ENCODE assay signal across 8 mouse cellular contexts in genomic region chr10:81648803-81649775, GRCm38 (mm10). TPM values are rescaled to one million over a fixed set of nuclear protein-coding genes. Genes with fewer than 3 reads are reported as not detected.
DNase-seq lines count a peak whose midpoint lies in the region; ATAC-seq and TF ChIP-seq lines count a peak whose summit lies in the region.
"Not testable (repeated sequence)": the region's sequence is repeated elsewhere in the genome, so short reads cannot be mapped to it uniquely, and the experiment has no call there.

Gm10778 (plus strand) TSS chr10:81649059.

- H3K4me3 ChIP-seq in embryonic facial prominence, embryonic 13.5 days = peak within 1 kb of the TSS; percentile 56
- peak within 1 kb of the TSS; percentile 53 for H3K4me3 ChIP-seq in heart, adult 2 months
- peak within 1 kb of the TSS; percentile 71 for H3K4me3 ChIP-seq in kidney, adult 2 months (ENCODE audit: insufficient read depth, low read depth, low read length)
- H3K4me3 ChIP-seq in limb, embryonic 11.5 days (ENCODE audit: low read depth, low read length) = peak within 1 kb of the TSS; percentile 52
- H3K4me3 ChIP-seq in midbrain, embryonic 13.5 days (replicated peaks) = peak within 1 kb of the TSS; percentile 51
- peak within 1 kb of the TSS; percentile 69 for H3K4me3 ChIP-seq in small intestine, adult 2 months (ENCODE audit: low read depth, low read length)

- H3K79me2 ChIP-seq in heart, adult 2 months (replicated peaks; ENCODE audit: control insufficient read depth, insufficient read depth, low read length) = not testable (repeated sequence)

- peak; percentile 83 for ATAC-seq in embryonic facial prominence, embryonic 13.5 days (ENCODE audit: insufficient number of reproducible peaks, insufficient read depth, low FRiP score, low TSS enrichment, low read depth)
- peak; percentile 87 for ATAC-seq in limb, embryonic 11.5 days (ENCODE audit: insufficient number of reproducible peaks, low FRiP score, low TSS enrichment, low read depth)
- peak; percentile 96 for ATAC-seq in midbrain, embryonic 13.5 days

- peak within 1 kb of the TSS; percentile 71 for H3K4me2 ChIP-seq in embryonic facial prominence, embryonic 13.5 days
- peak within 1 kb of the TSS; percentile 43 for H3K4me2 ChIP-seq in limb, embryonic 11.5 days (ENCODE audit: low read depth, severe bottlenecking)
- peak within 1 kb of the TSS; percentile 66 for H3K4me2 ChIP-seq in midbrain, embryonic 13.5 days (replicated peaks)

- intact Hi-C loops in heart, adult 2 months (cut with DNase I) = not testable (repeated sequence)

- peak; percentile 64; the same call in 1 of the 2 replicates for TF ChIP-seq POLR2A in heart, adult 2 months (IDR thresholded peaks at IDR 0.05; ENCODE audit: insufficient read depth, low read depth, low read length)
- TF ChIP-seq POLR2A in kidney, adult 2 months (IDR thresholded peaks at IDR 0.05; ENCODE audit: low read depth, low read length); small intestine, adult 2 months (IDR thresholded peaks at IDR 0.05; ENCODE audit: low read depth, low read length): not testable (repeated sequence)

- peaks cover 21% of the 10 kb centered on the region; the same call in 1 of the 2 replicates for H3K9me3 ChIP-seq in embryonic facial prominence, embryonic 13.5 days
- H3K9me3 ChIP-seq in limb, embryonic 11.5 days (ENCODE audit: control insufficient read depth, low read length) = not testable (repeated sequence)
- peaks cover 15% of the 10 kb centered on the region for H3K9me3 ChIP-seq in midbrain, embryonic 13.5 days

- peak within 1 kb of the TSS; percentile 77 for H3K9ac ChIP-seq in embryonic facial prominence, embryonic 13.5 days
- peak within 1 kb of the TSS; percentile 70 for H3K9ac ChIP-seq in heart, adult 2 months (ENCODE audit: low read depth, low read length)
- peak within 1 kb of the TSS; percentile 67 for H3K9ac ChIP-seq in limb, embryonic 11.5 days (ENCODE audit: low read length)
- H3K9ac ChIP-seq in midbrain, embryonic 13.5 days (replicated peaks) = peak within 1 kb of the TSS; percentile 67

- not testable (repeated sequence) for TF ChIP-seq CTCF in heart, adult 2 months (IDR thresholded peaks at IDR 0.05); kidney, adult 2 months (conservative IDR thresholded peaks at IDR 0.05; ENCODE audit: insufficient read depth, insufficient read length, low read depth, low read length); small intestine, adult 2 months (IDR thresholded peaks at IDR 0.05; ENCODE audit: extremely low read depth, insufficient read length, insufficient replicate concordance, low read depth, low read length)

- peak; percentile 92 for DNase-seq in 416B (ENCODE audit: low read depth)
- DNase-seq in adrenal gland, postnatal 4 days (ENCODE audit: low spot score in 2 of 2) = peak; percentile 56 to 68
- DNase-seq in heart, adult 2 months = peak; percentile 89
- peak; percentile 94 for DNase-seq in kidney, adult 2 months
- DNase-seq in limb, embryonic 11.5 days (ENCODE audit: low spot score) = peak; percentile 93

- not testable (repeated sequence) for H3K4me1 ChIP-seq in embryonic facial prominence, embryonic 13.5 days; heart, adult 2 months (ENCODE audit: control insufficient read depth, insufficient read depth, low read length); kidney, adult 2 months (ENCODE audit: control insufficient read depth, insufficient read depth, low read length); limb, embryonic 11.5 days (ENCODE audit: control insufficient read depth, insufficient read depth, low read length); midbrain, embryonic 13.5 days (replicated peaks); small intestine, adult 2 months (ENCODE audit: control insufficient read depth, insufficient read depth, insufficient read length, low read length)

- H3K27me3 ChIP-seq in embryonic facial prominence, embryonic 13.5 days; heart, adult 2 months (ENCODE audit: control insufficient read depth, insufficient read depth, low read length); kidney, adult 2 months (replicated peaks; ENCODE audit: control insufficient read depth, insufficient read depth, low read length); limb, embryonic 11.5 days (ENCODE audit: control insufficient read depth, insufficient read depth, low read length); midbrain, embryonic 13.5 days; small intestine, adult 2 months (ENCODE audit: control insufficient read depth, insufficient read depth, low read length): not testable (repeated sequence)

- TF ChIP-seq EP300 in heart, adult 2 months (IDR thresholded peaks at IDR 0.05; ENCODE audit: insufficient read depth, low read depth, low read length) = not testable (repeated sequence)

- peak within 1 kb of the TSS; percentile 77 for H3K27ac ChIP-seq in embryonic facial prominence, embryonic 13.5 days
- H3K27ac ChIP-seq in heart, adult 2 months = peak within 1 kb of the TSS; percentile 65
- H3K27ac ChIP-seq in kidney, adult 2 months (ENCODE audit: insufficient read depth, low read depth, low read length) = peak within 1 kb of the TSS; percentile 34; the same call in 1 of the 2 replicates
- not testable (repeated sequence) for H3K27ac ChIP-seq in limb, embryonic 11.5 days (replicated peaks; ENCODE audit: low read depth, low read length); small intestine, adult 2 months (ENCODE audit: insufficient read depth, low read depth, low read length)
- H3K27ac ChIP-seq in midbrain, embryonic 13.5 days = peak within 1 kb of the TSS; percentile 86

- 4% methylated on average over 28 of the region's 52 CpGs for WGBS in embryonic facial prominence, embryonic 13.5 days
- WGBS in heart, adult 2 months = 2% methylated on average over 34 of the region's 52 CpGs
- WGBS in kidney, adult 2 months = 1% methylated on average over 41 of the region's 52 CpGs
- 6% methylated on average over 29 of the region's 52 CpGs for WGBS in limb, embryonic 11.5 days
- 3% methylated on average over 34 of the region's 52 CpGs for WGBS in midbrain, embryonic 13.5 days
- WGBS in small intestine, adult 2 months = under 1% methylated on average over 34 of the region's 52 CpGs

- H3K36me3 ChIP-seq in embryonic facial prominence, embryonic 13.5 days = peaks cover 30% of the 10 kb centered on the region
- H3K36me3 ChIP-seq in heart, adult 2 months (ENCODE audit: control insufficient read depth, insufficient read depth, low read length); kidney, adult 2 months (ENCODE audit: control insufficient read depth, insufficient read depth, low read length); limb, embryonic 11.5 days (ENCODE audit: control insufficient read depth, insufficient read depth, low read length); small intestine, adult 2 months (ENCODE audit: control insufficient read depth, insufficient read depth, low read length): not testable (repeated sequence)
- H3K36me3 ChIP-seq in midbrain, embryonic 13.5 days = peaks cover 30% of the 10 kb centered on the region

RNA-seq across cellular contexts. Expression of gene Gm10778, which starts in this region (rescaled TPM):
- 1 to 10 TPM; 3.0 to 3.9 TPM for total RNA-seq in adrenal gland, postnatal 4 days (2021)
- polyA plus RNA-seq in embryonic facial prominence, embryonic 13.5 days (2015; fragmentation: Nextera tagmentation; extraction: Ambion mirVana) = 5.7 and 7.3 TPM in 2 replicates
- total RNA-seq in heart, adult 2 months (2021) = 1 to 10 TPM; 2.1 to 2.4 TPM
- polyA plus RNA-seq in heart, adult 2 months (2012; rRNA removed) = 0.59 and 1.2 TPM in 2 replicates
- polyA plus RNA-seq in kidney, adult 2 months (2012; rRNA removed) = 0.45 and 0.56 TPM in 2 replicates
- polyA plus RNA-seq in limb, embryonic 11.5 days (2014; fragmentation: Nextera tagmentation; extraction: Ambion mirVana) = 5.5 and 6.2 TPM in 2 replicates
- polyA plus RNA-seq in midbrain, embryonic 13.5 days (2015; fragmentation: Nextera tagmentation; extraction: Ambion mirVana) = 6.7 and 6.9 TPM in 2 replicates
- polyA plus RNA-seq in small intestine, adult 2 months (2012; rRNA removed) = 0.04 and 0.08 TPM in 2 replicates

Comparison
In these comparisons a context has a peak if more than half of its experiments do, and no peak if none do; other contexts are left out.
1. Peak in DNase-seq, H3K4me3 ChIP-seq and H3K27ac ChIP-seq in kidney, adult 2 months; RNA of the gene not detected or under 1 TPM.